Mouse (Mus musculus) small intestine, adult 2 months (tissue): ENCODE results near the gene Pcsk4.

Experiments used
- CTCF ChIP-seq: fragments of 200-500 bp; IDR thresholded peaks from 2 replicates; pipeline ENCODE4 v1.5.1; 2012; ENCODE audit warnings: low read depth, mild to moderate bottlenecking, control low read depth, inconsistent platforms, low read length, moderate library complexity, mixed read lengths; ENCODE audit not compliant: insufficient replicate concordance, insufficient read length; ENCODE audit errors: extremely low read depth
- POLR2A ChIP-seq: fragments of 200-500 bp; IDR thresholded peaks from 2 replicates; pipeline ENCODE4 v1.6.1; 2012; ENCODE audit warnings: low read depth, mild to moderate bottlenecking, control low read depth, inconsistent platforms, low read length, moderate library complexity

- TF ChIP-seq POLR2A (no peak), CTCF (no peak)
These were observed 50.0 kb downstream of the Pcsk4 start for GRCm38 (mm10) chr10:80279273-80279672.
